ENCODE assay signal across 9 mouse cellular contexts in genomic region chr2:35583406-35583805, GRCm38 (mm10). TPM values are rescaled to one million over a fixed set of nuclear protein-coding genes. Genes with fewer than 3 reads are reported as not detected.
DNase-seq lines count a peak whose midpoint lies in the region; ATAC-seq and TF ChIP-seq lines count a peak whose summit lies in the region.
"Had no signal": no experiment of that assay in that cellular context is flagged by ENCODE, and none has a peak within 500 bp of the region (broad histone marks: within the 10 kb centered on the region; RNA-seq: fewer than 3 reads in every experiment).

No protein-coding gene starts in this region.

- TF ChIP-seq CTCF in hindbrain, postnatal 0 days (IDR thresholded peaks at IDR 0.05; ENCODE audit: low read depth) = no peak

- no peak for ATAC-seq in heart, embryonic 13.5 days (ENCODE audit: extremely low read depth, insufficient number of reproducible peaks, low FRiP score, low TSS enrichment)
- no peak for ATAC-seq in hindbrain, postnatal 0 days

- H3K27ac ChIP-seq in heart, embryonic 13.5 days (replicated peaks) = peak overlapping the region; percentile 98
- no peak overlapping the region for H3K27ac ChIP-seq in embryonic facial prominence, embryonic 10.5 days (replicated peaks)
- H3K27ac ChIP-seq in hindbrain, postnatal 0 days = no peak overlapping the region

- peak overlapping the region; percentile 69 for H3K4me3 ChIP-seq in heart, embryonic 13.5 days
- H3K4me3 ChIP-seq in embryonic facial prominence, embryonic 10.5 days = peak overlapping the region; percentile 68
- no peak overlapping the region for H3K4me3 ChIP-seq in hindbrain, postnatal 0 days (ENCODE audit: low read length)

- 36% methylated on average over 5 of the region's 5 CpGs for WGBS in heart, embryonic 13.5 days
- WGBS in embryonic facial prominence, embryonic 10.5 days = 44% methylated on average over 5 of the region's 5 CpGs
- WGBS in hindbrain, postnatal 0 days = 62% methylated on average over 5 of the region's 5 CpGs

- peak overlapping the region; percentile 93 for H3K9ac ChIP-seq in heart, embryonic 13.5 days
- no peak overlapping the region for H3K9ac ChIP-seq in hindbrain, postnatal 0 days (replicated peaks; ENCODE audit: low read length)

- no peak for DNase-seq in heart, postnatal 10 days
- no peak for DNase-seq in embryonic facial prominence, embryonic 10.5 days (ENCODE audit: low spot score)
- no peak for DNase-seq in hindbrain, postnatal 0 days (ENCODE audit: low spot score)
- DNase-seq in lung, postnatal 10 days = peak; percentile 54
- DNase-seq in right cerebral cortex, adult 2 months (ENCODE audit: low spot score in 2 of 2) = no peak
- no peak for DNase-seq in spleen, postnatal 4 days (ENCODE audit: low spot score in 2 of 2)
- DNase-seq in yolk sac, embryonic 10.5 days (ENCODE audit: low spot score) = no peak
- DNase-seq: cerebellum, adult 9-10 months had no signal

- peaks cover 81% of the 10 kb centered on the region for H3K4me1 ChIP-seq in heart, embryonic 13.5 days
- H3K4me1 ChIP-seq in embryonic facial prominence, embryonic 10.5 days = peaks cover 65% of the 10 kb centered on the region
- H3K4me1 ChIP-seq in hindbrain, postnatal 0 days (ENCODE audit: insufficient read depth, low read length) = peaks cover 26% of the 10 kb centered on the region

- H3K4me2 ChIP-seq in heart, embryonic 13.5 days = peak overlapping the region; percentile 82
- peak overlapping the region; percentile 86 for H3K4me2 ChIP-seq in hindbrain, postnatal 0 days (ENCODE audit: low read depth, low read length)

- H3K27me3 ChIP-seq in heart, embryonic 13.5 days (replicated peaks) = peaks cover 47% of the 10 kb centered on the region
- peaks cover 99% of the 10 kb centered on the region for H3K27me3 ChIP-seq in embryonic facial prominence, embryonic 10.5 days (replicated peaks; ENCODE audit: low read depth, poor library complexity, severe bottlenecking)
- peaks cover 13% of the 10 kb centered on the region; the same call in 1 of the 2 replicates for H3K27me3 ChIP-seq in hindbrain, postnatal 0 days (ENCODE audit: insufficient read depth, low read length)

- no peaks in the 10 kb centered on the region for H3K9me3 ChIP-seq in heart, embryonic 13.5 days
- H3K9me3 ChIP-seq in embryonic facial prominence, embryonic 10.5 days = no peaks in the 10 kb centered on the region
- no peaks in the 10 kb centered on the region for H3K9me3 ChIP-seq in hindbrain, postnatal 0 days (ENCODE audit: low read length)

- intact Hi-C loops in heart, postnatal 10 days (cut with DNase I) = loop anchor here (2.0 kb wide), 1 partner anchor 39 kb away; no protein-coding TSS in a partner anchor

- H3K36me3 ChIP-seq in heart, embryonic 13.5 days = no peaks in the 10 kb centered on the region
- H3K36me3 ChIP-seq in embryonic facial prominence, embryonic 10.5 days (replicated peaks) = no peaks in the 10 kb centered on the region
- H3K36me3 ChIP-seq in hindbrain, postnatal 0 days (ENCODE audit: insufficient read depth, low read length) = no peaks in the 10 kb centered on the region

RNA-seq across cellular contexts. Expression of gene Dab2ip, which starts 25.3 kb away (rescaled TPM):
- 40.0 and 48.9 TPM in 2 replicates for polyA plus RNA-seq in heart, embryonic 13.5 days (2015; fragmentation: Nextera tagmentation; extraction: Ambion mirVana)
- 10 to 100 TPM; 55.7 to 64.7 TPM for total RNA-seq in heart, postnatal 10 days (2021)
- 34.7 and 35.4 TPM in 2 replicates for polyA plus RNA-seq in embryonic facial prominence, embryonic 10.5 days (2016; fragmentation: Nextera tagmentation; extraction: Ambion mirVana)
- total RNA-seq in hindbrain, postnatal 0 days (2014; rRNA removed) = 161 and 163 TPM in 2 replicates
- polyA plus RNA-seq in hindbrain, postnatal 0 days (2015; fragmentation: Nextera tagmentation; extraction: Ambion mirVana) = 64.5 and 69.9 TPM in 2 replicates
